Mouse (Mus musculus): ENCODE results near the gene App. TPM values are rescaled to one million over a fixed set of nuclear protein-coding genes. Genes with fewer than 3 reads are reported as not detected.

App gene
- polyA plus RNA-seq, 1 experiment = 8.9 TPM

DNA sequence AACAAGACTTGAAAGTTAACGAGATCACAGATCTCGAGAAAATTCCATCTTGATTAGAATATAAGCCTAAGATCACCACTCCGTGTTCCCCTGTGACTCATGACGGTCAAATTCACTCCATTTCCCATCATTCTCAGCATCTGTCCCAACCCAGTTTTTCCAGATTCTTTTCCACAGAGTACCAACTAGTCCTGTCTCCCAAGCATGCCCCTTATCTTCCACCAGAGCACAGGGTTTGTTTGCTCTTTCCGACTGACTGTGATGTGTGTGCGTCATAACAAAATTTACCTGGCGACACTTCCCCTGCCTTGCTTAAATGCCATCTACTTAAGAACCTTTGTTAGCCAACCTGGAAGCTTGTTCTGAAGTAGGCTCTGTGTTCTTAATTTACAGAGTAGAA is 119.6 kb downstream of the App start:
- H3K27me3 ChIP-seq (replicated peaks) = no peaks in the 10 kb centered on the region
- TF ChIP-seq FLI1 (IDR thresholded peaks at IDR 0.05; ENCODE audit: low read length) (no peak), GATA1 (IDR thresholded peaks at IDR 0.05; ENCODE audit: borderline replicate concordance, low read length) (no peak)
- peaks cover 24% of the 10 kb centered on the region for H3K9me3 ChIP-seq
- H3K4me3 ChIP-seq (replicated peaks) = no peak overlapping the region
- H3K4me1 ChIP-seq = no peaks in the 10 kb centered on the region
- H3K36me3 ChIP-seq (replicated peaks; ENCODE audit: low read length) = no peaks in the 10 kb centered on the region

DNA sequence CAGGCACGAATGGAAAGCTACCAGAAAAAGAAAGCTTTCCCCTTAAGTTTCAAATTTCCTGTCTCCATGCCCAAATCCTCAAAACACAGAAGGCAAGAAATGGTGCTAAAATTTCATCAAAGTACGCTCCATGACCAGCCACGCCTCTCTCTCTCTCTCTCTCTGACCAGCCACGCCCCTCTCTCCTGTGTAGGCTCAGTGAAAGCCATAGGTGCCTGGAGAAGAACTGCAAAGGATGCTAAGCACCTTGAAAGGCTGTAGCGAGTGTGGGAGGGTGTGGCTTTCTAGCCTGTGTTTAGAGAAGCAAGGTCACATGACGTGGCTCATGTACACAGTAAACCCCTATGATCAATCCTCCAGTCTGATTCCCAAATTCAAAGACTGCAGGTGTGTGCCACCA is 126.3 kb downstream of the App start:
- H3K4me1 ChIP-seq = no peaks in the 10 kb centered on the region
- no peaks in the 10 kb centered on the region for H3K36me3 ChIP-seq (replicated peaks; ENCODE audit: low read length)
- no peak overlapping the region for H3K4me3 ChIP-seq (replicated peaks)
- peaks cover 14% of the 10 kb centered on the region for H3K9me3 ChIP-seq
- no peak for TF ChIP-seq FLI1 (IDR thresholded peaks at IDR 0.05; ENCODE audit: low read length)
- no peak for TF ChIP-seq GATA1 (IDR thresholded peaks at IDR 0.05; ENCODE audit: borderline replicate concordance, low read length)
- H3K27me3 ChIP-seq (replicated peaks) = no peaks in the 10 kb centered on the region

DNA sequence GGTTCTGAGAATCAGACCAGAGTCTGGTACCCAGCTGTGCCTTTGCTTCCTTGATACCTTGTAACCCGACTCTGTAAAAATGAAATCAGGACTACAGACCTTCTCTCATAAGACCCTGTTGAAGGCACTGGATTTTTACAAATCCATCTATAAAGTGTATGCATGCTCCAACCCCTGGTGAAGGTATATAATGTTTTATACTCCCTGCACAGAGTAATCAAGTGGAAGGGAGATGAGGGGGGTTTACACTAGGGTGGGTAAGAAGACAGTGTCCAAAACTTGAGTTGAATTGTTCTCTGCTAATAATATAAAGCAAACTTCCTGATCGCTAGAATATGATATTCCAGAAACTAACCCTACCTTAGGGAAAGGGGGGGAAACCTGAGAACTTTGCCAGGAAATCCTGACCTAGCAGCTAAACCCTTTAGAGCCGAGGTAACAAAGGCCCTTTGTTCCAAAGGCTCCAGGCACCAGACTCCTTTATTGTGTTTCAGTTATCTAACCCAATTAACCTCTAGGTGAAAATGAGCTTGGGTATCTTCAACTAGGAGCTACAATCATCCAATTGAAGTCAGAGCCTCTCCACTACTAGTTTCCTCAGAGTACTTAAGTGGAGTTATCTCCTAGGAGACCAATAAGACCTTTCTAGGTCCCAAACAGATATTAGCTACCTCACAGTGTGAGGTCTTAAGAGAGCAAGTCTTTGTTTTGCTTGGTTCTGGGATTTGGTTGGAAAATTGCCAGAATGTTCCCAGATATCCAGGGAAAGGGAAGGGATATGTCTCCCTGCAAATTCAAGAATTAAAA is 132.2 kb downstream of the App start:
- no peak for TF ChIP-seq GATA1 (IDR thresholded peaks at IDR 0.05; ENCODE audit: borderline replicate concordance, low read length)
- TF ChIP-seq FLI1 (IDR thresholded peaks at IDR 0.05; ENCODE audit: low read length) = no peak

DNA sequence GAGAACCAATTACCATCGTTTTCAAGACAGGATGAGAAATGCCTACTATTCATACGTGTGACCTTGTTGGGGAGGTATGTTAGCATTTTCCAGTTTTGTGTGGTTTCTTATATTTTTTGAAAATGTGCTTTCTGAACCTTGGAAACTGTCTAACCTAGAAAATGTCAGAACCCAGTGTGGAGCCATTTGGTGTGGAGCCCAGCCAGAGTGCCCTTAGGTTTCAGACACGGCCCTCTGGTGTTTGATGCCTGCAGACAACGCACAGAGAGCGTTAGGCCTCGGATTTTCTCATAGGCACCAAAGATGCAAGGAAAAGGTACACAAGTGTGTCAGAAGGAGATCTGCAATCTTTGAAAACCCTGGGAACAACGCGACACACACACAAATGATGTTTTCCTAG is 134.8 kb downstream of the App start:
- no peaks in the 10 kb centered on the region for H3K36me3 ChIP-seq (replicated peaks; ENCODE audit: low read length)
- H3K27me3 ChIP-seq (replicated peaks) = no peaks in the 10 kb centered on the region
- H3K9me3 ChIP-seq = peaks cover 13% of the 10 kb centered on the region
- H3K4me3 ChIP-seq (replicated peaks) = no peak overlapping the region
- TF ChIP-seq GATA1 (IDR thresholded peaks at IDR 0.05; ENCODE audit: borderline replicate concordance, low read length) (no peak), FLI1 (IDR thresholded peaks at IDR 0.05; ENCODE audit: low read length) (no peak)
- H3K4me1 ChIP-seq = no peaks in the 10 kb centered on the region

More for the DNA sequence above, 132.2 kb downstream of the App start:
- no peaks in the 10 kb centered on the region for H3K27me3 ChIP-seq (replicated peaks)
- H3K9me3 ChIP-seq = peaks cover 13% of the 10 kb centered on the region
- H3K36me3 ChIP-seq (replicated peaks; ENCODE audit: low read length) = no peaks in the 10 kb centered on the region
- H3K4me3 ChIP-seq (replicated peaks) = no peak overlapping the region
- no peaks in the 10 kb centered on the region for H3K4me1 ChIP-seq

DNA sequence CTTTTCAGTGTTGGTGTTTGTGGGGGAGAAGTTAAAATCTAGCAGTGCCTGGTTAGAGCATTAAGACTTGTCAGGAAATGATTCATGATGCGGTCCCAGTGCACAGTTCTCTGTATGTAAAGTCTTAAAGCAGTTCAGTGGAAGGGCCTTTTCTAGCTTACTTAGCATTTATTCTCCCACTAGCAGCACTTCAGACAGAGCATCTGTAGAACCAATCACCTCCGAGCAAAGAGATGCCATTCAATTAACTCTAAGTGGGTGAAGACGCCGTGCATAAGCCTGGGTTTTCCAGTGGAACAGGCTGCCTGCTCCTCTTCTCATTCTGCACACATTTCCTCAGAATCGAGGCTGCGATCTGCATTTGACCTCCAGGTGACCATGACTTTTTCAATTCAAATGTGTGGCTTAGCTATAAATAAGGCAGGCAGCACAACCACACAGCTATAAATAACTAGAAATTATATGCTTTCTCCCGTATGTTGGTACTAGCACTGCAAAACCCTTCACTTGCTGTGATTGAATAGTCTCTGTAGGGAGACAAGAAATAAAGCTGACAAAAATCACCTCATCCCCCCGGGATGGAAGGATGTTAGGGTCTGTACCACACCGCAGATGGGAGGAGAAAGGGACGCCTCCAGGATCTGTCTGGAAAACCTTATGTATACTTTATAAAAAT is 135.5 kb downstream of the App start:
- H3K27me3 ChIP-seq (replicated peaks) = no peaks in the 10 kb centered on the region
- H3K36me3 ChIP-seq (replicated peaks; ENCODE audit: low read length) = no peaks in the 10 kb centered on the region
- H3K4me3 ChIP-seq (replicated peaks) = no peak overlapping the region
- no peak for TF ChIP-seq GATA1 (IDR thresholded peaks at IDR 0.05; ENCODE audit: borderline replicate concordance, low read length)
- H3K9me3 ChIP-seq = peaks cover 7% of the 10 kb centered on the region; the same call in 1 of the 2 replicates
- H3K4me1 ChIP-seq = no peaks in the 10 kb centered on the region

DNA sequence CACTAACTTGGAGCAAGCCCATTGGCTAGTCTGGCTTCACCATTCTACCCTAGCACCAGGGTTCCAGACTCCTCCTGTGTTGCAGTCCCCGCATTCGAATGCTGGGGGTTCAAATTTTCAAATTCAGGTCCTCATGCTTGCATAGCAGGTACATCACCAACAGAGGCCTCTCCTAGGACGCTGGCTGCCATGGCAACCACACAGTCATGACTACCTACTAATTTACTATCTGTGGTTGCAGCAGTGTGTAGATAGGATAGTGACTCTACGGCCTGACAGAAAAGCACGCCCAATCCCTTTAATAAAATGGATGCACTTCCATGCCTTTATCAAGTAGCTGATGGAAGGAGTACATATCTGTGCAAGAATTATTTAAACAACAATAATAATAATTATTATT is 137.8 kb downstream of the App start:
- Histone ChIP-seq H3K4me1 (no peaks in the 10 kb centered on the region), H3K27me3 (replicated peaks) (no peaks in the 10 kb centered on the region), H3K36me3 (replicated peaks; ENCODE audit: low read length) (no peaks in the 10 kb centered on the region), H3K9me3 (peaks cover 4% of the 10 kb centered on the region; the same call in 1 of the 2 replicates), H3K4me3 (replicated peaks) (no peak overlapping the region)
- TF ChIP-seq FLI1 (IDR thresholded peaks at IDR 0.05; ENCODE audit: low read length) (no peak), GATA1 (IDR thresholded peaks at IDR 0.05; ENCODE audit: borderline replicate concordance, low read length) (no peak)

DNA sequence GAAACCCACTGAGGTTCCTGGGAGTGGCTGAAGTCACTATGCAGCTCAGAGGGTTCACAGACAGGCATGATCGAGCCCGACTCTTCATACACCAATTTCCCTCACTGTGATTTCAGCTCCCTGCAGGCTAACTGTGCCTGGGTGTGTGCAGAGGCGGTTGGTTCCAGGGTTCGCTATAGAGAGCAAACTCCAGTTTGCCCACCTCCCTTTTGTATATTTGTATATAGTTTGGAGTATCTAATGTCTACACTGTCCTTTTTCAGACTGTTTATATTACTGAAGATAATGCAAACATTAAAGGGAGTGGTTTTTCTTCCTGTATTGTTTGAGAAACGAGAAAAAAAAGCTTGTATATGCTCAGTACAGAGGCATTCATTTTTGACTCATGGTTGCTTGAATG is 139.8 kb downstream of the App start:
- no peaks in the 10 kb centered on the region for H3K36me3 ChIP-seq (replicated peaks; ENCODE audit: low read length)
- TF ChIP-seq GATA1 (IDR thresholded peaks at IDR 0.05; ENCODE audit: borderline replicate concordance, low read length) (no peak), FLI1 (IDR thresholded peaks at IDR 0.05; ENCODE audit: low read length) (no peak)
- H3K27me3 ChIP-seq (replicated peaks) = no peaks in the 10 kb centered on the region
- no peaks in the 10 kb centered on the region for H3K4me1 ChIP-seq
- H3K4me3 ChIP-seq (replicated peaks) = no peak overlapping the region
- H3K9me3 ChIP-seq = peaks cover 17% of the 10 kb centered on the region

DNA sequence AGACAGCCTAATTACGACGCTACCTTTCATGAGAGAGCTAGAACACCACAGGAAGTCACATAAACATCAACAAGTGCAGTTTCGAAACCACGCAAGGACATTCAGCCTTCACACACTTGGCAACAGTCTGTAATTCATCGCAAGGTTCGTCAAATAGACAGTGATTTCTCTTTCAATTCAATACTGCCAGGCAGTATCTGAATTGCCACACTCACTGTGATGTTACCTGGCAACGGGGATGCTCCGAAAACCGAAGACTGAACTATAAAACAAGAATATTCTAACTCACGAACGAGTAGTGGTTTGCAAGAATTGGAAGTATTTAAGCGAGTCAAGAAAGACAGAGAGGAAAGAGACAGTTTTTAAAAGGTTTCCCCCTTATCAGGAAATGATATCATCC is 142.8 kb downstream of the App start:
- H3K36me3 ChIP-seq (replicated peaks; ENCODE audit: low read length) = no peaks in the 10 kb centered on the region
- TF ChIP-seq GATA1 (IDR thresholded peaks at IDR 0.05; ENCODE audit: borderline replicate concordance, low read length) = no peak
- no peak for TF ChIP-seq FLI1 (IDR thresholded peaks at IDR 0.05; ENCODE audit: low read length)
- H3K9me3 ChIP-seq = peaks cover 13% of the 10 kb centered on the region
- H3K4me1 ChIP-seq = no peaks in the 10 kb centered on the region
- H3K4me3 ChIP-seq (replicated peaks) = no peak overlapping the region
- H3K27me3 ChIP-seq (replicated peaks) = no peaks in the 10 kb centered on the region

DNA sequence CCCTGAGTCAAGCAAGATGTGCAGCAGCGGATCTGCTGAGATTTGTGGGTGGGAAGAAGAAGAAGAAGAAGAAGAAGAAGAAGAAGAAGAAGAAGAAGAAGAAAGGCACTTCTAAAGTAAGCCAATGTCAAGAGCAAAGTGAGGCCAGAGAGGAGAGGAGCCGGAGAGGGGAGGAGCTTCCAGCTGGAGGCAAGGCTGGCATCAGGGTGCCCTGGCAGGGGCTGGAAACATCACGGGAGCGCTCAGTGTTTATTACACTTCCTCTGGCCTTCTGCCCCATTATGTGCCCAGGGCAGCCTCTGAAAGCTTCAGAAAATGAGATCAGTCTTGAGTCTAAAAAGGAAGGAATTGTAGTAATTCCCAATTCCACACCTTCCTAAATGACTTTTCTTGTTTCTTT is 145.2 kb downstream of the App start:
- Histone ChIP-seq H3K36me3 (replicated peaks; ENCODE audit: low read length) (no peaks in the 10 kb centered on the region), H3K4me1 (no peaks in the 10 kb centered on the region), H3K27me3 (replicated peaks) (no peaks in the 10 kb centered on the region), H3K9me3 (peaks cover 13% of the 10 kb centered on the region), H3K4me3 (replicated peaks) (no peak overlapping the region)
- TF ChIP-seq FLI1 (IDR thresholded peaks at IDR 0.05; ENCODE audit: low read length) (no peak), GATA1 (IDR thresholded peaks at IDR 0.05; ENCODE audit: borderline replicate concordance, low read length) (no peak)

DNA sequence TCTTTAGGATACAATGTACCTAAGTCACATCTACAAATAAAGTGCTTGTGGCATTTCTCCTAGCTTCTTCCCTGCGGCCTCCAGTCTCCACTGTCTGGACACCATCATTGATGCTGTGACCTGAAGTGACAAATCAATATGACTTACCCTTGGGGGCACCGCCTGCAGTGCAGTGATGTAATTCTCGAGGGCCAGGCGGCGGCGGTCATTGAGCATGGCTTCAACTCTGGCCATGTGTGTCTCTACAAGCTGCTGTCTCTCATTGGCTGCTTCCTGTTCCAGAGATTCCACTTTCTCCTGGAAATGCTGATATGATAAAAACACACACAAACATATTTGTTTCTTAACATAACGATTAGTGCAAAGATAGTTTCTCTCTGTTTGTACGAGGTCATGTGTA is 148.9 kb downstream of the App start:
- Histone ChIP-seq H3K4me1 (no peaks in the 10 kb centered on the region), H3K36me3 (replicated peaks; ENCODE audit: low read length) (no peaks in the 10 kb centered on the region), H3K9me3 (peaks cover 5% of the 10 kb centered on the region; the same call in 1 of the 2 replicates), H3K4me3 (replicated peaks) (no peak overlapping the region), H3K27me3 (replicated peaks) (no peaks in the 10 kb centered on the region)
- TF ChIP-seq FLI1 (IDR thresholded peaks at IDR 0.05; ENCODE audit: low read length) = no peak
- TF ChIP-seq GATA1 (IDR thresholded peaks at IDR 0.05; ENCODE audit: borderline replicate concordance, low read length) = no peak

Data from megakaryocyte, embryonic 14.5 days (primary cell).